Mouse (Mus musculus): ENCODE results near the gene Olfr871. TPM values are rescaled to one million over a fixed set of nuclear protein-coding genes. Genes with fewer than 3 reads are reported as not detected.
"Not testable (repeated sequence)": the region's sequence is repeated elsewhere in the genome, so short reads cannot be mapped to it uniquely, and the experiment has no call there.

The Olfr871 gene
- not detected in 2 replicates for polyA plus RNA-seq (2015; fragmentation: Nextera tagmentation; extraction: Ambion mirVana)

- H3K4me2 ChIP-seq (ENCODE audit: low read depth, low read length) = no peak within 1 kb of the TSS
- H3K4me1 ChIP-seq (ENCODE audit: insufficient read depth) = no peaks in the 10 kb centered on the region
- ATAC-seq = no peak
- no peak within 1 kb of the TSS for H3K4me3 ChIP-seq (ENCODE audit: low read depth, low read length)
- H3K36me3 ChIP-seq (replicated peaks; ENCODE audit: insufficient read depth, low read length) = no peaks in the 10 kb centered on the region
- DNase-seq = no peak
- no peaks in the 10 kb centered on the region for H3K9me3 ChIP-seq (ENCODE audit: low read length)
- H3K27ac ChIP-seq (ENCODE audit: low read depth) = no peak within 1 kb of the TSS
- no peak within 1 kb of the TSS for H3K9ac ChIP-seq (replicated peaks)
- TF ChIP-seq EP300 (IDR thresholded peaks at IDR 0.05; ENCODE audit: low read depth) = no peak
- no peak for TF ChIP-seq CTCF (IDR thresholded peaks at IDR 0.05; ENCODE audit: low read depth)
- no peaks in the 10 kb centered on the region for H3K27me3 ChIP-seq (ENCODE audit: insufficient read depth, low read length)
Observed at GRCm38 (mm10) chr9:20211907-20212306, at the start of gene Olfr871. Olfr871 (plus strand) TSS chr9:20212207.

GRCm38 (mm10) chr9:20173957-20174356 is 38.0 kb upstream of the Olfr871 start, which contains the start of gene Olfr870:
Olfr870 (minus strand) TSS chr9:20174057.
- no peaks in the 10 kb centered on the region for H3K4me1 ChIP-seq (ENCODE audit: insufficient read depth)
- H3K27ac ChIP-seq (ENCODE audit: low read depth) = no peak within 1 kb of the TSS
- no peaks in the 10 kb centered on the region for H3K36me3 ChIP-seq (replicated peaks; ENCODE audit: insufficient read depth, low read length)
- 62% methylated on average over 2 of the region's 2 CpGs for WGBS (ENCODE audit: insufficient replicate concordance)
- H3K27me3 ChIP-seq (ENCODE audit: insufficient read depth, low read length) = no peaks in the 10 kb centered on the region
- no peak for TF ChIP-seq EP300 (IDR thresholded peaks at IDR 0.05; ENCODE audit: low read depth)
- no peak for TF ChIP-seq CTCF (IDR thresholded peaks at IDR 0.05; ENCODE audit: low read depth)
- H3K4me3 ChIP-seq (ENCODE audit: low read depth, low read length) = no peak within 1 kb of the TSS
- no peak within 1 kb of the TSS for H3K9ac ChIP-seq (replicated peaks)
- no peaks in the 10 kb centered on the region for H3K9me3 ChIP-seq (ENCODE audit: low read length)
- no peak within 1 kb of the TSS for H3K4me2 ChIP-seq (ENCODE audit: low read depth, low read length)
- DNase-seq (no peak), ATAC-seq (no peak)

- H3K4me3 ChIP-seq (ENCODE audit: low read depth, low read length) = no peak overlapping the region
- WGBS (ENCODE audit: insufficient replicate concordance) = 55% methylated on average over 5 of the region's 5 CpGs
- H3K27me3 ChIP-seq (ENCODE audit: insufficient read depth, low read length) = no peaks in the 10 kb centered on the region
Observed at GRCm38 (mm10) chr9:20179463-20179862, 32.5 kb upstream of the Olfr871 start.

GRCm38 (mm10) chr9:20202131-20202530 is 9.9 kb upstream of the Olfr871 start:
- H3K36me3 ChIP-seq (replicated peaks; ENCODE audit: insufficient read depth, low read length) = no peaks in the 10 kb centered on the region
- no peak overlapping the region for H3K27ac ChIP-seq (ENCODE audit: low read depth)
- H3K9me3 ChIP-seq (ENCODE audit: low read length) = peaks cover 4% of the 10 kb centered on the region; the same call in 1 of the 2 replicates
- H3K4me3 ChIP-seq (ENCODE audit: low read depth, low read length) = no peak overlapping the region
- no peaks in the 10 kb centered on the region for H3K27me3 ChIP-seq (ENCODE audit: insufficient read depth, low read length)
- 72% methylated on average over 1 of the region's 1 CpGs for WGBS (ENCODE audit: insufficient replicate concordance)
- TF ChIP-seq EP300 (IDR thresholded peaks at IDR 0.05; ENCODE audit: low read depth) (no peak), CTCF (IDR thresholded peaks at IDR 0.05; ENCODE audit: low read depth) (no peak)
- no peaks in the 10 kb centered on the region for H3K4me1 ChIP-seq (ENCODE audit: insufficient read depth)
- ATAC-seq (no peak), DNase-seq (no peak)
- no peak overlapping the region for H3K4me2 ChIP-seq (ENCODE audit: low read depth, low read length)
- H3K9ac ChIP-seq (replicated peaks) = no peak overlapping the region

More at GRCm38 (mm10) chr9:20179463-20179862, 32.5 kb upstream of the Olfr871 start:
- H3K4me1 ChIP-seq (ENCODE audit: insufficient read depth) = no peaks in the 10 kb centered on the region
- H3K9ac ChIP-seq (replicated peaks) = no peak overlapping the region
- TF ChIP-seq EP300 (IDR thresholded peaks at IDR 0.05; ENCODE audit: low read depth) = no peak
- TF ChIP-seq CTCF (IDR thresholded peaks at IDR 0.05; ENCODE audit: low read depth) = no peak
- H3K9me3 ChIP-seq (ENCODE audit: low read length) = 0 out of 2 replicates have a peak, but pooled peaks cover 2% of the 10 kb centered on the region
- no peak overlapping the region for H3K27ac ChIP-seq (ENCODE audit: low read depth)
- ATAC-seq (no peak), DNase-seq (no peak)
- no peaks in the 10 kb centered on the region for H3K36me3 ChIP-seq (replicated peaks; ENCODE audit: insufficient read depth, low read length)
- no peak overlapping the region for H3K4me2 ChIP-seq (ENCODE audit: low read depth, low read length)

GRCm38 (mm10) chr9:20203413-20203984 is 8.5 kb upstream of the Olfr871 start:
- H3K4me1 ChIP-seq (ENCODE audit: insufficient read depth); H3K4me3 ChIP-seq (ENCODE audit: low read depth, low read length); H3K27ac ChIP-seq (ENCODE audit: low read depth); H3K36me3 ChIP-seq (replicated peaks; ENCODE audit: insufficient read depth, low read length); H3K9me3 ChIP-seq (ENCODE audit: low read length); H3K9ac ChIP-seq (replicated peaks); H3K27me3 ChIP-seq (ENCODE audit: insufficient read depth, low read length); H3K4me2 ChIP-seq (ENCODE audit: low read depth, low read length); ATAC-seq; DNase-seq: not testable (repeated sequence)
- WGBS (ENCODE audit: insufficient replicate concordance) = 63% methylated on average over 7 of the region's 7 CpGs

GRCm38 (mm10) chr9:20210812-20211211 is 1.2 kb upstream of the Olfr871 start:
- Histone ChIP-seq H3K4me3 (ENCODE audit: low read depth, low read length) (no peak overlapping the region), H3K36me3 (replicated peaks; ENCODE audit: insufficient read depth, low read length) (no peaks in the 10 kb centered on the region), H3K4me2 (ENCODE audit: low read depth, low read length) (no peak overlapping the region), H3K27ac (ENCODE audit: low read depth) (no peak overlapping the region), H3K9ac (replicated peaks) (no peak overlapping the region), H3K4me1 (ENCODE audit: insufficient read depth) (no peaks in the 10 kb centered on the region), H3K9me3 (ENCODE audit: low read length) (no peaks in the 10 kb centered on the region), H3K27me3 (ENCODE audit: insufficient read depth, low read length) (no peaks in the 10 kb centered on the region)
- no peak for TF ChIP-seq EP300 (IDR thresholded peaks at IDR 0.05; ENCODE audit: low read depth)
- TF ChIP-seq CTCF (IDR thresholded peaks at IDR 0.05; ENCODE audit: low read depth) = no peak
- DNase-seq (no peak), ATAC-seq (no peak)
- WGBS (ENCODE audit: insufficient replicate concordance) = 25% methylated on average over 1 of the region's 1 CpGs

GRCm38 (mm10) chr9:20211477-20211876 is 530 bp upstream of the Olfr871 start:
- no peaks in the 10 kb centered on the region for H3K27me3 ChIP-seq (ENCODE audit: insufficient read depth, low read length)
- H3K4me2 ChIP-seq (ENCODE audit: low read depth, low read length) = no peak overlapping the region
- no peaks in the 10 kb centered on the region for H3K36me3 ChIP-seq (replicated peaks; ENCODE audit: insufficient read depth, low read length)
- DNase-seq (no peak), ATAC-seq (no peak)
- H3K27ac ChIP-seq (ENCODE audit: low read depth) = no peak overlapping the region
- H3K4me1 ChIP-seq (ENCODE audit: insufficient read depth) = no peaks in the 10 kb centered on the region
- H3K9me3 ChIP-seq (ENCODE audit: low read length) = no peaks in the 10 kb centered on the region
- WGBS (ENCODE audit: insufficient replicate concordance) = 61% methylated on average over 2 of the region's 2 CpGs
- no peak overlapping the region for H3K9ac ChIP-seq (replicated peaks)
- H3K4me3 ChIP-seq (ENCODE audit: low read depth, low read length) = no peak overlapping the region
- no peak for TF ChIP-seq EP300 (IDR thresholded peaks at IDR 0.05; ENCODE audit: low read depth)
- no peak for TF ChIP-seq CTCF (IDR thresholded peaks at IDR 0.05; ENCODE audit: low read depth)

Data from liver, postnatal 0 days (tissue).